Mouse (Mus musculus): ENCODE results near the gene Hoxb2. TPM values are rescaled to one million over a fixed set of nuclear protein-coding genes. Genes with fewer than 3 reads are reported as not detected.
A peak's percentile ranks its signal among the peaks of the same experiment; 100 is the strongest.

Gene Hoxb2
- polyA plus RNA-seq (2015; fragmentation: Nextera tagmentation; extraction: Ambion mirVana), result 34.4 and 36.1 TPM in 2 replicates

- Histone ChIP-seq H3K4me1 (ENCODE audit: insufficient read depth, low read length) (peaks cover 63% of the 10 kb centered on the region), H3K4me2 (replicated peaks; ENCODE audit: low read depth, low read length) (peak within 1 kb of the TSS; percentile 80), H3K27ac (ENCODE audit: low read length) (peak within 1 kb of the TSS; percentile 99), H3K4me3 (ENCODE audit: low read length) (peak within 1 kb of the TSS; percentile 73), H3K9me3 (ENCODE audit: low read length) (no peaks in the 10 kb centered on the region), H3K27me3 (ENCODE audit: insufficient read depth, low read length) (no peaks in the 10 kb centered on the region), H3K36me3 (ENCODE audit: insufficient read depth, low read length) (peaks cover 17% of the 10 kb centered on the region), H3K9ac (replicated peaks; ENCODE audit: low read length) (peak within 1 kb of the TSS; percentile 99)
- ATAC-seq (ENCODE audit: low FRiP score, low TSS enrichment), result no peak
- 14% methylated on average over 2 of the region's 2 CpGs for WGBS
Measured at GRCm38 (mm10) chr11:96350341-96350624, at the start of gene Hoxb2. Hoxb2 (plus strand) TSS chr11:96350525.

GRCm38 (mm10) chr11:96301064-96301431 lies 49.3 kb upstream of the Hoxb2 start:
- peak overlapping the region; percentile 99 for H3K27ac ChIP-seq (ENCODE audit: low read length)
- peak overlapping the region; percentile 90 for H3K4me2 ChIP-seq (replicated peaks; ENCODE audit: low read depth, low read length)
- no peaks in the 10 kb centered on the region for H3K27me3 ChIP-seq (ENCODE audit: insufficient read depth, low read length)
- no peak for ATAC-seq (ENCODE audit: low FRiP score, low TSS enrichment)
- peak overlapping the region; percentile 71 for H3K4me3 ChIP-seq (ENCODE audit: low read length)
- peaks cover 74% of the 10 kb centered on the region for H3K4me1 ChIP-seq (ENCODE audit: insufficient read depth, low read length)
- H3K9ac ChIP-seq (replicated peaks; ENCODE audit: low read length), result peak overlapping the region; percentile 98
- H3K36me3 ChIP-seq (ENCODE audit: insufficient read depth, low read length), result peaks cover 5% of the 10 kb centered on the region; the same call in 1 of the 2 replicates
- WGBS, result 22% methylated on average over 10 of the region's 10 CpGs
- H3K9me3 ChIP-seq (ENCODE audit: low read length), result no peaks in the 10 kb centered on the region

- peak overlapping the region; percentile 71 for H3K4me3 ChIP-seq (ENCODE audit: low read length)
- peaks cover 5% of the 10 kb centered on the region; the same call in 1 of the 2 replicates for H3K36me3 ChIP-seq (ENCODE audit: insufficient read depth, low read length)
- no peaks in the 10 kb centered on the region for H3K27me3 ChIP-seq (ENCODE audit: insufficient read depth, low read length)
- ATAC-seq (ENCODE audit: low FRiP score, low TSS enrichment), result no peak
- WGBS, result 8% methylated on average over 15 of the region's 15 CpGs
- peak overlapping the region; percentile 90 for H3K4me2 ChIP-seq (replicated peaks; ENCODE audit: low read depth, low read length)
- H3K4me1 ChIP-seq (ENCODE audit: insufficient read depth, low read length), result peaks cover 73% of the 10 kb centered on the region
- H3K9ac ChIP-seq (replicated peaks; ENCODE audit: low read length), result peak overlapping the region; percentile 90
- H3K9me3 ChIP-seq (ENCODE audit: low read length), result no peaks in the 10 kb centered on the region
- H3K27ac ChIP-seq (ENCODE audit: low read length), result peak overlapping the region; percentile 99
Measured at GRCm38 (mm10) chr11:96301837-96302236, 48.5 kb upstream of the Hoxb2 start.

GRCm38 (mm10) chr11:96302381-96303150 lies 47.8 kb upstream of the Hoxb2 start:
- Histone ChIP-seq H3K9ac (replicated peaks; ENCODE audit: low read length) (peak overlapping the region; percentile 90), H3K4me1 (ENCODE audit: insufficient read depth, low read length) (peaks cover 66% of the 10 kb centered on the region)
- 14% methylated on average over 23 of the region's 23 CpGs for WGBS

GRCm38 (mm10) chr11:96303151-96304099 lies 46.9 kb upstream of the Hoxb2 start, which contains the start of gene Hoxb5:
Hoxb5 (plus strand) TSS chr11:96303336.
- ATAC-seq (ENCODE audit: low FRiP score, low TSS enrichment), result 0 out of 2 replicates have a peak, but pooled peaks have one; percentile 2
- Histone ChIP-seq H3K4me1 (ENCODE audit: insufficient read depth, low read length) (peaks cover 57% of the 10 kb centered on the region), H3K4me2 (replicated peaks; ENCODE audit: low read depth, low read length) (peak within 1 kb of the TSS; percentile 90), H3K36me3 (ENCODE audit: insufficient read depth, low read length) (peaks cover 5% of the 10 kb centered on the region; the same call in 1 of the 2 replicates), H3K27me3 (ENCODE audit: insufficient read depth, low read length) (no peaks in the 10 kb centered on the region), H3K9me3 (ENCODE audit: low read length) (no peaks in the 10 kb centered on the region), H3K9ac (replicated peaks; ENCODE audit: low read length) (peak within 1 kb of the TSS; percentile 90), H3K4me3 (ENCODE audit: low read length) (peak within 1 kb of the TSS; percentile 71), H3K27ac (ENCODE audit: low read length) (peak within 1 kb of the TSS; percentile 99)
- under 1% methylated on average over 69 of the region's 69 CpGs for WGBS

More at GRCm38 (mm10) chr11:96302381-96303150, 47.8 kb upstream of the Hoxb2 start:
- peaks cover 5% of the 10 kb centered on the region; the same call in 1 of the 2 replicates for H3K36me3 ChIP-seq (ENCODE audit: insufficient read depth, low read length)
- H3K27me3 ChIP-seq (ENCODE audit: insufficient read depth, low read length), result no peaks in the 10 kb centered on the region
- H3K4me3 ChIP-seq (ENCODE audit: low read length), result peak overlapping the region; percentile 71
- ATAC-seq (ENCODE audit: low FRiP score, low TSS enrichment), result no peak
- H3K4me2 ChIP-seq (replicated peaks; ENCODE audit: low read depth, low read length), result peak overlapping the region; percentile 90
- no peaks in the 10 kb centered on the region for H3K9me3 ChIP-seq (ENCODE audit: low read length)
- peak overlapping the region; percentile 99 for H3K27ac ChIP-seq (ENCODE audit: low read length)

- H3K36me3 ChIP-seq (ENCODE audit: insufficient read depth, low read length), result peaks cover 5% of the 10 kb centered on the region; the same call in 1 of the 2 replicates
- peaks cover 67% of the 10 kb centered on the region for H3K4me1 ChIP-seq (ENCODE audit: insufficient read depth, low read length)
- 11% methylated on average over 38 of the region's 38 CpGs for WGBS
- H3K4me3 ChIP-seq (ENCODE audit: low read length), result peak overlapping the region; percentile 71
- H3K27ac ChIP-seq (ENCODE audit: low read length), result peak overlapping the region; percentile 99
- ATAC-seq (ENCODE audit: low FRiP score, low TSS enrichment), result no peak
- H3K9ac ChIP-seq (replicated peaks; ENCODE audit: low read length), result peak overlapping the region; percentile 90
- no peaks in the 10 kb centered on the region for H3K27me3 ChIP-seq (ENCODE audit: insufficient read depth, low read length)
- H3K9me3 ChIP-seq (ENCODE audit: low read length), result no peaks in the 10 kb centered on the region
- peak overlapping the region; percentile 90 for H3K4me2 ChIP-seq (replicated peaks; ENCODE audit: low read depth, low read length)
Measured at GRCm38 (mm10) chr11:96304381-96305195, 45.7 kb upstream of the Hoxb2 start.

- WGBS, result 27% methylated on average over 6 of the region's 6 CpGs
- Histone ChIP-seq H3K27me3 (ENCODE audit: insufficient read depth, low read length) (no peaks in the 10 kb centered on the region), H3K4me3 (ENCODE audit: low read length) (peak overlapping the region; percentile 71), H3K9me3 (ENCODE audit: low read length) (no peaks in the 10 kb centered on the region), H3K9ac (replicated peaks; ENCODE audit: low read length) (peak overlapping the region; percentile 90), H3K36me3 (ENCODE audit: insufficient read depth, low read length) (peaks cover 3% of the 10 kb centered on the region; the same call in 1 of the 2 replicates), H3K4me1 (ENCODE audit: insufficient read depth, low read length) (peaks cover 65% of the 10 kb centered on the region), H3K4me2 (replicated peaks; ENCODE audit: low read depth, low read length) (peak overlapping the region; percentile 90), H3K27ac (ENCODE audit: low read length) (peak overlapping the region; percentile 99)
- no peak for ATAC-seq (ENCODE audit: low FRiP score, low TSS enrichment)
Measured at GRCm38 (mm10) chr11:96305505-96306182, 44.7 kb upstream of the Hoxb2 start.

- H3K9ac ChIP-seq (replicated peaks; ENCODE audit: low read length), result peak overlapping the region; percentile 90
- H3K4me3 ChIP-seq (ENCODE audit: low read length), result peak overlapping the region; percentile 71
- peak overlapping the region; percentile 99 for H3K27ac ChIP-seq (ENCODE audit: low read length)
- peaks cover 63% of the 10 kb centered on the region for H3K4me1 ChIP-seq (ENCODE audit: insufficient read depth, low read length)
- H3K36me3 ChIP-seq (ENCODE audit: insufficient read depth, low read length), result no peaks in the 10 kb centered on the region; the same call in 1 of the 2 replicates
- ATAC-seq (ENCODE audit: low FRiP score, low TSS enrichment), result peak; percentile 35; the same call in 1 of the 2 replicates
- H3K9me3 ChIP-seq (ENCODE audit: low read length), result no peaks in the 10 kb centered on the region
- peak overlapping the region; percentile 90 for H3K4me2 ChIP-seq (replicated peaks; ENCODE audit: low read depth, low read length)
- 10% methylated on average over 7 of the region's 7 CpGs for WGBS
- H3K27me3 ChIP-seq (ENCODE audit: insufficient read depth, low read length), result no peaks in the 10 kb centered on the region
Measured at GRCm38 (mm10) chr11:96306183-96306907, 44.0 kb upstream of the Hoxb2 start.
